Mouse (Mus musculus): ENCODE measurements around the gene 4933415A04Rik. TPM values are rescaled to one million over a fixed set of nuclear protein-coding genes. Genes with fewer than 3 reads are reported as not detected.
A peak's percentile ranks its signal among the peaks of the same experiment; 100 is the strongest.

4933415A04Rik gene
- polyA plus RNA-seq, 1 experiment from 2014 or later: 4.2 TPM

GRCm38 (mm10) chr11:43621769-43622168 lies 34.9 kb downstream of the 4933415A04Rik start:
- ATAC-seq (replicated peaks): no peak
- Histone ChIP-seq H3K9me3 (no peaks in the 10 kb centered on the region), H3K27ac (no peak overlapping the region), H3K9ac (no peak overlapping the region), H3K4me1 (peaks cover 17% of the 10 kb centered on the region), H3K27me3 (replicated peaks) (no peaks in the 10 kb centered on the region), H3K4me2 (no peak overlapping the region), H3K4me3 (no peak overlapping the region), H3K36me3 (replicated peaks) (no peaks in the 10 kb centered on the region)
- 89% methylated on average over 5 of the region's 5 CpGs for WGBS

GRCm38 (mm10) chr11:43624341-43624740 lies 37.5 kb downstream of the 4933415A04Rik start:
- H3K36me3 ChIP-seq (replicated peaks): no peaks in the 10 kb centered on the region
- H3K4me2 ChIP-seq: no peak overlapping the region
- no peak for ATAC-seq (replicated peaks)
- H3K9ac ChIP-seq: no peak overlapping the region
- no peak overlapping the region for H3K27ac ChIP-seq
- 89% methylated on average over 1 of the region's 1 CpGs for WGBS
- peaks cover 15% of the 10 kb centered on the region for H3K4me1 ChIP-seq
- H3K9me3 ChIP-seq: no peaks in the 10 kb centered on the region
- no peaks in the 10 kb centered on the region for H3K27me3 ChIP-seq (replicated peaks)
- H3K4me3 ChIP-seq: no peak overlapping the region

- H3K27ac ChIP-seq: peak overlapping the region; percentile 61
- no peaks in the 10 kb centered on the region for H3K9me3 ChIP-seq
- H3K4me2 ChIP-seq: peak overlapping the region; percentile 44
- ATAC-seq (replicated peaks): 0 out of 2 replicates have a peak, but pooled peaks have one; percentile 54
- WGBS: 10% methylated on average over 12 of the region's 12 CpGs
- 0 out of 2 replicates have a peak overlapping the region, but pooled peaks have one; percentile 6 for H3K4me3 ChIP-seq
- no peaks in the 10 kb centered on the region for H3K36me3 ChIP-seq (replicated peaks)
- H3K27me3 ChIP-seq (replicated peaks): no peaks in the 10 kb centered on the region
- H3K4me1 ChIP-seq: peaks cover 15% of the 10 kb centered on the region
- no peak overlapping the region; the same call in 1 of the 2 replicates for H3K9ac ChIP-seq
Observed at GRCm38 (mm10) chr11:43626300-43626926, 39.6 kb downstream of the 4933415A04Rik start.

GRCm38 (mm10) chr11:43626927-43627645 lies 40.2 kb downstream of the 4933415A04Rik start:
- H3K9ac ChIP-seq: no peak overlapping the region; the same call in 1 of the 2 replicates
- H3K4me3 ChIP-seq: no peak overlapping the region
- H3K27ac ChIP-seq: peak overlapping the region; percentile 61
- H3K4me1 ChIP-seq: peaks cover 15% of the 10 kb centered on the region
- WGBS: 33% methylated on average over 18 of the region's 18 CpGs
- no peaks in the 10 kb centered on the region for H3K36me3 ChIP-seq (replicated peaks)
- peak overlapping the region; percentile 44 for H3K4me2 ChIP-seq
- no peaks in the 10 kb centered on the region for H3K27me3 ChIP-seq (replicated peaks)
- no peaks in the 10 kb centered on the region for H3K9me3 ChIP-seq
- 0 out of 2 replicates have a peak, but pooled peaks have one; percentile 21 for ATAC-seq (replicated peaks)

- H3K27ac ChIP-seq: no peak overlapping the region
- ATAC-seq (replicated peaks): no peak
- WGBS: 90% methylated on average over 9 of the region's 9 CpGs
- no peak overlapping the region for H3K4me2 ChIP-seq
- H3K9ac ChIP-seq: no peak overlapping the region
- no peaks in the 10 kb centered on the region for H3K36me3 ChIP-seq (replicated peaks)
- no peaks in the 10 kb centered on the region for H3K9me3 ChIP-seq
- no peak overlapping the region for H3K4me3 ChIP-seq
- no peaks in the 10 kb centered on the region for H3K27me3 ChIP-seq (replicated peaks)
- H3K4me1 ChIP-seq: peaks cover 18% of the 10 kb centered on the region
Observed at GRCm38 (mm10) chr11:43631645-43632044, 44.8 kb downstream of the 4933415A04Rik start.

GRCm38 (mm10) chr11:43632566-43632965 lies 45.7 kb downstream of the 4933415A04Rik start:
- WGBS: 61% methylated on average over 4 of the region's 4 CpGs
- Histone ChIP-seq H3K4me2 (no peak overlapping the region), H3K27me3 (replicated peaks) (no peaks in the 10 kb centered on the region), H3K9me3 (no peaks in the 10 kb centered on the region), H3K4me1 (peaks cover 9% of the 10 kb centered on the region; the same call in 1 of the 2 replicates), H3K36me3 (replicated peaks) (no peaks in the 10 kb centered on the region), H3K4me3 (no peak overlapping the region), H3K27ac (no peak overlapping the region), H3K9ac (no peak overlapping the region)
- ATAC-seq (replicated peaks): no peak

- Histone ChIP-seq H3K27me3 (replicated peaks) (no peaks in the 10 kb centered on the region), H3K4me2 (no peak overlapping the region), H3K9ac (no peak overlapping the region), H3K9me3 (no peaks in the 10 kb centered on the region), H3K36me3 (replicated peaks) (no peaks in the 10 kb centered on the region), H3K27ac (no peak overlapping the region), H3K4me3 (no peak overlapping the region), H3K4me1 (peaks cover 9% of the 10 kb centered on the region; the same call in 1 of the 2 replicates)
- peak; percentile 46; the same call in 1 of the 2 replicates for ATAC-seq (replicated peaks)
- WGBS: 84% methylated on average over 6 of the region's 6 CpGs
Observed at GRCm38 (mm10) chr11:43633165-43633564, 46.3 kb downstream of the 4933415A04Rik start.

- Histone ChIP-seq H3K27me3 (replicated peaks) (no peaks in the 10 kb centered on the region), H3K4me2 (peak overlapping the region; percentile 21; the same call in 1 of the 2 replicates), H3K9me3 (no peaks in the 10 kb centered on the region), H3K9ac (no peak overlapping the region), H3K4me3 (no peak overlapping the region), H3K27ac (no peak overlapping the region), H3K36me3 (replicated peaks) (no peaks in the 10 kb centered on the region), H3K4me1 (peaks cover 9% of the 10 kb centered on the region; the same call in 1 of the 2 replicates)
- 27% methylated on average over 19 of the region's 19 CpGs for WGBS
- ATAC-seq (replicated peaks): peak; percentile 58; the same call in 1 of the 2 replicates
Observed at GRCm38 (mm10) chr11:43633658-43634401, 47.0 kb downstream of the 4933415A04Rik start.

- H3K4me1 ChIP-seq: peaks cover 9% of the 10 kb centered on the region; the same call in 1 of the 2 replicates
- no peaks in the 10 kb centered on the region for H3K36me3 ChIP-seq (replicated peaks)
- H3K4me2 ChIP-seq: no peak overlapping the region
- H3K27ac ChIP-seq: no peak overlapping the region
- no peak overlapping the region for H3K4me3 ChIP-seq
- 88% methylated on average over 4 of the region's 4 CpGs for WGBS
- no peaks in the 10 kb centered on the region for H3K27me3 ChIP-seq (replicated peaks)
- no peak overlapping the region for H3K9ac ChIP-seq
- no peak for ATAC-seq (replicated peaks)
- no peaks in the 10 kb centered on the region for H3K9me3 ChIP-seq
Observed at GRCm38 (mm10) chr11:43636761-43637160, 49.9 kb downstream of the 4933415A04Rik start.

- Histone ChIP-seq H3K9ac (no peak overlapping the region), H3K4me3 (no peak overlapping the region), H3K4me1 (peaks cover 15% of the 10 kb centered on the region), H3K27me3 (replicated peaks) (no peaks in the 10 kb centered on the region), H3K36me3 (replicated peaks) (no peaks in the 10 kb centered on the region), H3K27ac (no peak overlapping the region), H3K9me3 (no peaks in the 10 kb centered on the region), H3K4me2 (no peak overlapping the region)
- no peak for ATAC-seq (replicated peaks)
- 95% methylated on average over 3 of the region's 3 CpGs for WGBS
Observed at GRCm38 (mm10) chr11:43638486-43638885, 51.6 kb downstream of the 4933415A04Rik start.
